Mouse (Mus musculus) brain, embryonic 18.5 days (tissue): Measurements from ENCODE around the gene Sec14l3.
"Not testable (repeated sequence)": the region's sequence is repeated elsewhere in the genome, so short reads cannot be mapped to it uniquely, and the experiment has no call there.

Source experiments
- DNase-seq: peaks from one replicate; pipeline ENCODE4 v3.0.0-alpha.2; 2012; ENCODE audit warnings: low read depth, low spot score

The Sec14l3 gene

GRCm38 (mm10) chr11:4101851-4102250 lies 37.2 kb downstream of the Sec14l3 start:
- DNase-seq = no peak

DNA sequence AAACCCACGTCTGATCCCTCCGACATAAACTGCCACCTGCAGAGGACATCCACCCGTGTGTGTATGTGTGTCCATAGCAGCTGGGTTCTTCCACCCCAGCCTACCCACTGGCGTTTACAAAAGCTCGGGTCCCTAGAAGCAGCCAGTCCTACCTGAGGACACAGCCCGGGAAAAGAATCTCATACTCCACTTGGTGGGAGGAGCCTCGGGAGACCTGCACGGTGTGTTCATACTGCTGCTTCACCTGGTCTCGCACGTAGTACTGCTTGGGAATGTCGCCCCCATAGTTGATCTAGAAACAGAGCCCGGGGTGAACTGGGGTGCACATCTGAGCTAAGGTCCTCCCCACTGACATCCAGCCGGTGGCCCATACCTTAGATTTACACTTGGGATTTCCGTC lies 38.9 kb downstream of the Sec14l3 start:
- no peak for DNase-seq

DNA sequence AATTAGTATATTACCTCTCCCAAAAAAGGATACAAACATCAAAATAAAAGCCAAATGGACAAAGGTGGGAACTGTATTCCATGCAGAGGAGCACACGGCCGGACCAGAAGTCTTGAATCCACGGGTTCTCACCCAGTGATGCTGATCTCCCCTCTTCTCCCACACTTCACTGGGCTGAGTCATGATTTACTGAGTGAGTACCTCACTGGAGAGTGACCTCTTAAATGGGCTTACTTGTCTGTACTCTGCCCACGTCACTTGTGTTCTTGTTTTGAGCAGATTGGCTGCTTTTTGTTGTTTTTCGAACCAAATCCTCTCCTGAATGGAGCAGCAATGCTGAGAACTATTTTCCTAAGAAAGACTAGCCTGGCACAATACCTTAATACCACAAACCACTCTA lies 40.3 kb downstream of the Sec14l3 start:
- DNase-seq = no peak

DNA sequence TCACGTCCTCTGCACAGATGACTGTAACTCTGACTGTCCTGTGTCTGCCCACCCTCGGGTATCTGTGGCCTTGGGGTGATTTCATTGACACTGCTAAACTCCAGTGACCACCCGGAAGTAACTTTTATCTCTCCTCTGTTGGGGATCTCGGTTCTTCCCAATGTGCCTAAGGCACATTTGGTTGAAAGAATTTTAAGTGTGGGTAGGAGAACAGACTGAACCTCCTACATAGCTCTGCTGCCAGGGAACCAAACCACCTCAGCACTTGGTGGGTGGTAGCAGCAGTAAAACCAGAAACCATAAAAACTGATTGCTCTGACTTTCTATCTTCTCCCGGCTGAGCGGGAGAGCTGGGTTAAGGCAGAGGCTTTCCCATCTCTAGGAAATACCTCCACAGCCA lies 40.8 kb downstream of the Sec14l3 start:
- no peak for DNase-seq

DNA sequence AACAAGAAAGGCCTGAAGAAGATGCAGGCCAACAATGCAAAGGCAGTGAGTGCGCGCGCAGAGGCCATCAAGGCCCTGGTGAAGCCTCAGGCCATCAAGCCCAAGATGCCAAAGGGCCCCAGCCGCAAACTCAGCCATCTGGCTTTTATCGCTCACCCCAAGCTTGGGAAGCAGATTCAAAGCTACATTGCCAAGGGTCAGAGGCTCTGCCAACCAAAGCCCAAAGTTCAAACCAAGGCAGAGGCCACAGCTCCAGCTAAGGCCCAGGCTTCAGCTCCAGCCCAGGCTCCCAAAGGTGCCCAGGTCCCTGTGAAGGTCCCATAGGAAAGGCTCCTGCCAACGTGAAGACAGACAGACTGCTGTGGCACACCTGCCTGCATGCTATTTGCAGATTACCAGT lies 43.3 kb downstream of the Sec14l3 start:
- DNase-seq = not testable (repeated sequence)

DNA sequence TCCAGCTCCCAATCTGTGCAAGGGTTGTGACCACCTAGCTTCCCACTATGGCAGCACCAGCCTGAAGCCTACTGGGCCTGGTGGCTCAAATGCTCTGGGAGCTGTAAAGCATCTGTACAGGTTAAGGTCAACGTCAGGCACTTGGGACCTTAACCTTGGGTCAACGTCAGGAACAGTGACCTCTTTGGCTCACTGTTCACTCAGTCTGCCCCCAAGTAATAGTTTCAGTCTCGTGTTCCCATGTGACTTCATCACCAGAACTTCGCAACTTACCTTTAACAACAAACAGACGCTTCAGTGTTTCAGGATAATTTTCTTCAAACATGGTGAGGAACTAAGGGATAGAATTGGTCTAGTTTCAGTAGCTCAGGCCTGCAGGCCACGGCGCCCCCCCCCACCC lies 44.0 kb downstream of the Sec14l3 start:
- DNase-seq = no peak

GRCm38 (mm10) chr11:4112033-4112432 lies 47.4 kb downstream of the Sec14l3 start:
- no peak for DNase-seq

DNA sequence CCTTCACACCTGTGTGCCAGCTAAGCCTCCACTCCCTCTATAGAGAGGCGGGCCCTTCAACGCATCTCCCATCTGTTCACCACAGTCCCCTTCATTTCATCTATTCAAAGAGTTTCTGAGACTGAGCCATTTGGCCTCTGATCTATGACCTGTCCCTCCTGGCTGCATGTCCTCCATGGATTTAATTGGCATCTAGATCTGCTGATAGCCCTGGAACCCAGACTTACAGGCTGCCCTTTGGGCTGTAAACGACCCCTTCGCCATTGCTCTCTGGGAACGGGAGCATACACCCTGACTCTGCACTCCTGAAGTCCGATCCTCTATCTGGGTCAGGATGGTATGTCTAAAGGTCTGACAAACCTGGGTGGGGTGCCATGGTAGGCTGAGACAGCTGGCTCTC lies 48.2 kb downstream of the Sec14l3 start:
- DNase-seq = no peak

GRCm38 (mm10) chr11:4113496-4113895 lies 48.9 kb downstream of the Sec14l3 start:
- DNase-seq = no peak

DNA sequence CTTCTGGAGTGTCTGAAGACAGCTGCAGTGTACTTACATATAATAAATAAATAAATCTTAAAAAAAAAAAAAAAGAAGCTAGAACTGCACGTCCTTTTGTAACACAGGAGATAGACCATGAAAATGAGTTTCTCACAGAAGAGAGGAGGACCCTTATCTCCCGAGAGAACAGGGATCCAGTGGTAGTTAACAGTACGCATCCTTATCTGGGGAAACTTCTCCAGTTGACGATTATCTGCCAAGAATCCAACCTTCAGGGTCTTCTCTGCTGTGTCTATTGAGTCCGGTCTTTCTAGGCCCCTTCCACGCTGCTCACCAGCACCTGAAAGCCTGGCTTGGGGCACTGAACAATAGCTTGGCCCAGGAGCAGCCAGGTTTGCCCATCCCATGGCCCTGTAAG lies 49.3 kb downstream of the Sec14l3 start:
- no peak for DNase-seq

GRCm38 (mm10) chr11:4114541-4114940 lies 49.9 kb downstream of the Sec14l3 start:
- DNase-seq = not testable (repeated sequence)

- DNase-seq = no peak
These were observed 50.8 kb downstream of the Sec14l3 start for GRCm38 (mm10) chr11:4115407-4115806.

GRCm38 (mm10) chr11:4116458-4117141 lies 52.0 kb downstream of the Sec14l3 start:
- DNase-seq = no peak

DNA sequence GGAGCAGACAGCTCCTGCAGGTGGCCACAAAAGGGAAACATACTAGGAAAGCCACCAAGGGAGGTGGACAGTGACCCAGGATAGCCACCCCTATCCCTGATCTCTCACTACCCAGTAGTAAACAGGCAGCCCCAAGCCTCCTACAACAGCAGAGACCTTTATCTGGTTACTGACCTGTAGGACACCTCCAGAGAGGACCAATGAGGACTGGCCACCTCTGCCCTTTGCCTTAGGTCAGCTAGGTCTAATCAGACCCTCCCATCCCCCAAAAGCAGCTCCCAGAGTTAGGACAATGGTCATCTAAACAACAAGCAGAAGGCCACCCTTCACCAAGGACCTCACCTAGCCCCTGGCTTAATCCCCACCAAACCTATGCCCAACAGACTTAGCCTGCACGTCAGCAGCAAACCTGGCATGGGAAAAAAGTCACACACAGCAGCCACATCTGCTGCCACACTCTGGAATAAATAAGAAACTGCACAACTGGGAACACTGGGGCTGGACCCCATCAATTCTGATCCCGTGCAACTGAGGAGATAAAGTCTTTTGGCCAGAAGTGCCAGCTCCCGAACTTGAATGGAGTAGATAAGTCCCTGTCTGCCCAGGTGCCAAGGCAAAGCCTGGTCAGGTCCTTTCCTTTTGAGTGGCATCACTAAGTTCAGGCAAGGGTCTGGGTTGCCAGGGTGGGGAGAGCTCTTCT lies 52.9 kb downstream of the Sec14l3 start:
- DNase-seq = no peak

GRCm38 (mm10) chr11:4118081-4118921 lies 53.7 kb downstream of the Sec14l3 start:
- DNase-seq = no peak

DNA sequence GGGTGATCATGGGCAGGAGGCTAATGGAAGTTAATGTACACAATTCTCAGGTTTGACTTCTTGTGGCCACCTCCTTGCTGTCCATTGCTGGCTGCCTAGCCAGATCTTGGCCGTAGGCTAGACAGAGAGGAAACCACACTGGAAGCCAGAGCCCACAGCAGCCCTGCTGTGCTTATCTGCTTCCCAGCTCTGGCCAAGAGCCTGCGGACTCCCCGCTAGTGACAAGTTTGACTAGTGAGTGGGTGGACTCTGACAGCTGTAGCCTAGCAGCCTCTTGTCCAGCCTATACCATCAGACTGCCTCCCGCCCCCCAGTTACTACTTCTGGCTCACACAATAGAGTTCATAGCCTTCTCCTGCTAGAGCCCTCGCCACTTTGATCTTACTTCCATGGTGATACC lies 55.0 kb downstream of the Sec14l3 start:
- no peak for DNase-seq

DNA sequence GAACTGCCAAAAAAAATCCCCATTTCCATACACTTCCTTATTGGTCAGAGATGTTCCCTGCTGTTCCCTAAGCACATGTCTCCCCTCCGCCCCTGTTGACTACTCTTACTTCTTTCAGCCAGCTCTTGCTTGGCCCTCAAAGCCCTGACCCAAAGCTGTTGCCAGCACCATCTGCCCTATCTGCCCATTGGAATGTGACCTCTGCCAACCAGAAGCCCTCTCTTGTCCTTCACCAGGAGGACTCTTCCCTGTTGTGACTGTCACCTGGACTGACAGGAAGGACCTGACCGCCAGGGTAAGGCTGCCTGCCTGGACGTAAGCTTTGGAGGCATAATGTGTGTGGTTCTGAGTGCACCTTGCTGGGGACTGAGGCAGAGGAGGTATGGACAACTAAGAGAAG lies 57.0 kb downstream of the Sec14l3 start:
- no peak for DNase-seq

- no peak for DNase-seq
These were observed 57.6 kb downstream of the Sec14l3 start for GRCm38 (mm10) chr11:4122226-4122625.

DNA sequence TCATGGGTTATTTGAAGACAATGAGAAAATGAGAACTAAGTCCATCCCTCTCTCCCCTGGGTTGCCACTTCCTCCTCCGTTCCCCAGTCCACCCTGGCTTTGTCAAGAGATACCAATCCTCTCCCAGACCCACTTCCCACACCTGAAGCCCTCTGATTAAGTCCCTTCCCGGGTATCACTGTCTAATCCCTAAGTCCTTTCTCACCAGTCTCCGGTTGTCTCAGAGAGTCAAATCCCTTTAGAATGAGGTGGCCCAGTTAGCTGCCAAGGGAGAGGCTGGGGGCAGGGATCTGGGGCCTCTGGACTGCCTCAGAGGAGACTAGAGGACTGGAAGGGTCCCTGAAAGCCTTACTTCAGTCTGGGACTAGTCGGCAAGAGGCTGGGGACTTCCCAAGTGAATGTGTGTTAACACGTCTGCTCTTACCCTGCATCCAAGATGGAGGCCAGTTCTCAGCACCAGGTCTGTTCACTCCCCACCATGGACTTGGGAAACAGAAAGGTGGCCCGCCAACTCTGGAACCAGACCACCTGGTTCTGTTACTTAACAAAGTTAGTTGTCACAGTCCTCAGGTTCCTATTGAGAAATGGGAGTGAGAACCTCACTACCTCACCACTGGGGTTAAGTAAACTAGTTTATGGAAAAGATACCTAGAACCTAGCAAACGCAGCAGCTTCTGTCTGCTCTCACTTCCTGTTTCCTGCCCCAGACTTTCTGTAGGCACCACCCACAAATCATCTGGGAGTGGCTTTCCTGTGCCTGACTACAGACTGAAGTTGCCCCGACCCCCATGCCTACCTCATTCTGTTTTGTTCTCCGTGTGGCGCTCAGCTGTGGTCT lies 58.3 kb downstream of the Sec14l3 start, which contains the start of gene Sec14l2:
Gene Sec14l2 (minus strand): TSS at position 674 of the 838 bp plus-strand sequence.
- no peak for DNase-seq

GRCm38 (mm10) chr11:4123922-4124321 lies 59.3 kb downstream of the Sec14l3 start:
- no peak for DNase-seq

GRCm38 (mm10) chr11:4127059-4127458 lies 62.4 kb downstream of the Sec14l3 start:
- DNase-seq = no peak
